Mouse (Mus musculus): ENCODE results near the gene Fnip1. TPM values are rescaled to one million over a fixed set of nuclear protein-coding genes. Genes with fewer than 3 reads are reported as not detected.
A peak's percentile ranks its signal among the peaks of the same experiment; 100 is the strongest.

Fnip1 gene
- total and polyA plus RNA-seq, 3 experiments: 1.6 to 74.0 (median 56.1) TPM

DNA sequence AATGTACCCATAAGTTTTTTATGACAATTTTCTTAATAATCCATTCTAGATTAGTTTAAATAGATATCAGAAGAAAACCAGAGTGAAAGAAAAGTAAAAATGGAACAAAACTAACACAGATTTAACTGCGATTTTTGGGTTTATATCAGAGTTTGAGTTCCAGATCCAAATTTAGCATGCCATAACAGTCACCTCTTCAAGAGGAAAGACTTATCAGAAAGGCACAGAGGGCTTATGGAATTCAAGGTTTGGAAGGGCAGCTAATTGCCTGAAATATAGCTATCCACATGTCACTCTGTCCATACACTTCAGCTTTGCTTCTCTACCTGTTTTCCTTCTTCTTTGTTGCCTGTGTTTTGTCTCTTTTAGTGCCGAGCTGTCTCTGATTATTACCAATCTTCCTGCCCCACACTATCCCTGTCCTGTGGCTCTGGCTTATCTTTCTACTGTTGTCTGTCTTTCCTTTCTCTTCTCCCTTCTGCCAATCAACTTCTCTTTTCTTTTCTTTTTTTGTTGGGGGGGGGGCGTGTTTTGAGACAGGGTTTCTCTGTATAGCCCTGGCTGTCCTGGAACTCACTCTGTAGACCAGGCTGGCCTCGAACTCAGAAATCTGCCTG is 31.0 kb upstream of the Fnip1 start:
- Histone ChIP-seq H3K4me3 (ENCODE audit: low read depth, low read length) (no peak overlapping the region), H3K36me3 (replicated peaks) (no peaks in the 10 kb centered on the region), H3K27me3 (ENCODE audit: insufficient read depth, low read length) (peaks cover 11% of the 10 kb centered on the region; the same call in 1 of the 2 replicates), H3K9me3 (replicated peaks) (no peaks in the 10 kb centered on the region), H3K4me1 (ENCODE audit: insufficient read depth, low read depth, low read length) (no peaks in the 10 kb centered on the region)
- ATAC-seq (ENCODE audit: extremely low read depth, insufficient number of reproducible peaks, low FRiP score, poor library complexity, severe bottlenecking) (no peak), DNase-seq (ENCODE audit: low spot score) (no peak)
- TF ChIP-seq POLR2AphosphoS5 (IDR thresholded peaks at IDR 0.05; ENCODE audit: insufficient replicate concordance, low read depth, low read length) (no peak), TAL1 (conservative IDR thresholded peaks at IDR 0.05; ENCODE audit: low read depth, low read length) (no peak), GATA2 (IDR thresholded peaks at IDR 0.05; ENCODE audit: borderline replicate concordance, low read depth, low read length) (no peak)

DNA sequence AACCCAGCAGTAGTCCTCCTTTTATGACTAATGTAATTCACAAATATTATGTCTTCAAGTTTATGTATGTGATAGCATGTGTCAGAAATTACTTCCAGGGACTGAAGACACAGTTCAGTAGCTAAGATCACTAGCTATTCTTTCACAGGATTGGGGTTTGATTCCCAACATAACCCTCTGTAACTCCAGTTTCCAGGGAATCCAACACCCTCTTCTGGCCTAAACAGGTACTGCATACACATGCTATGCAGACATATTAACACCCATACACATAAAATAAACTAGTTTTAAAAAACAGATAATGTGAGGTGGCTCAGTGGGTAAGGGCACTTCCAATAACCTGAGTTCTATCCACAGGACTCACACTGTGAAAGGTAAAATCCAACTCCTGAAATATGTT is 27.4 kb upstream of the Fnip1 start:
- Histone ChIP-seq H3K4me3 (ENCODE audit: low read depth, low read length) (no peak overlapping the region), H3K27me3 (ENCODE audit: insufficient read depth, low read length) (peaks cover 6% of the 10 kb centered on the region; the same call in 1 of the 2 replicates), H3K36me3 (replicated peaks) (no peaks in the 10 kb centered on the region), H3K9me3 (replicated peaks) (no peaks in the 10 kb centered on the region), H3K4me1 (ENCODE audit: insufficient read depth, low read depth, low read length) (no peaks in the 10 kb centered on the region)
- DNase-seq (ENCODE audit: low spot score): no peak
- ATAC-seq (ENCODE audit: extremely low read depth, insufficient number of reproducible peaks, low FRiP score, poor library complexity, severe bottlenecking): no peak
- TF ChIP-seq POLR2AphosphoS5 (IDR thresholded peaks at IDR 0.05; ENCODE audit: insufficient replicate concordance, low read depth, low read length) (no peak), CTCF (IDR thresholded peaks at IDR 0.05; ENCODE audit: low read depth, low read length) (0 out of 2 replicates have a peak, but pooled peaks have one; percentile 10), TAL1 (conservative IDR thresholded peaks at IDR 0.05; ENCODE audit: low read depth, low read length) (no peak), GATA2 (IDR thresholded peaks at IDR 0.05; ENCODE audit: borderline replicate concordance, low read depth, low read length) (no peak), GATA1 (IDR thresholded peaks at IDR 0.05; ENCODE audit: borderline replicate concordance, low read length) (no peak)

DNA sequence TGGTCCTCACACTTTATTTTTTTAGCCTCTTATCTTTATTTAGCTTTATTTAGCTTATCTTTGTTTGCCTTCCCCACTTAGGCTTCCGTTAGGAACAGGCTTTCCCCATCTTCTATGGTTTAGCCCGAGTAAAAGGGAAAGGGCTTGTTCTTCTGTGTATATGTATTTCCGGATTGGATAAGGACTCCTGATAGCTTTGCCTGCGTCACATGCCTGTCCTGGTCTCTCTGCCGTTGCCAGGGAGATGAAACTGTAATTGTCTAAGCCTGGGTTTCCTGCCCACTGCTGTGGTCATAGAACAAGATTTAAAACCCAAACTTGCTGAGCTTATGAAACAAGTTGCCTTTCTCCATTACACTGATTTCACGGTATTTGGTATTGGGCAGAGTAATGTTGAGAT is 25.0 kb upstream of the Fnip1 start:
- H3K4me3 ChIP-seq (ENCODE audit: low read depth, low read length): no peak overlapping the region
- no peak for ATAC-seq (ENCODE audit: extremely low read depth, insufficient number of reproducible peaks, low FRiP score, poor library complexity, severe bottlenecking)
- H3K36me3 ChIP-seq (replicated peaks): no peaks in the 10 kb centered on the region
- TF ChIP-seq GATA1 (IDR thresholded peaks at IDR 0.05; ENCODE audit: borderline replicate concordance, low read length) (no peak), CTCF (IDR thresholded peaks at IDR 0.05; ENCODE audit: low read depth, low read length) (no peak), POLR2AphosphoS5 (IDR thresholded peaks at IDR 0.05; ENCODE audit: insufficient replicate concordance, low read depth, low read length) (no peak), TAL1 (conservative IDR thresholded peaks at IDR 0.05; ENCODE audit: low read depth, low read length) (no peak), GATA2 (IDR thresholded peaks at IDR 0.05; ENCODE audit: borderline replicate concordance, low read depth, low read length) (no peak)
- no peaks in the 10 kb centered on the region for H3K4me1 ChIP-seq (ENCODE audit: insufficient read depth, low read depth, low read length)
- H3K27me3 ChIP-seq (ENCODE audit: insufficient read depth, low read length): peaks cover 3% of the 10 kb centered on the region; the same call in 1 of the 2 replicates
- DNase-seq (ENCODE audit: low spot score): no peak
- H3K9me3 ChIP-seq (replicated peaks): no peaks in the 10 kb centered on the region

DNA sequence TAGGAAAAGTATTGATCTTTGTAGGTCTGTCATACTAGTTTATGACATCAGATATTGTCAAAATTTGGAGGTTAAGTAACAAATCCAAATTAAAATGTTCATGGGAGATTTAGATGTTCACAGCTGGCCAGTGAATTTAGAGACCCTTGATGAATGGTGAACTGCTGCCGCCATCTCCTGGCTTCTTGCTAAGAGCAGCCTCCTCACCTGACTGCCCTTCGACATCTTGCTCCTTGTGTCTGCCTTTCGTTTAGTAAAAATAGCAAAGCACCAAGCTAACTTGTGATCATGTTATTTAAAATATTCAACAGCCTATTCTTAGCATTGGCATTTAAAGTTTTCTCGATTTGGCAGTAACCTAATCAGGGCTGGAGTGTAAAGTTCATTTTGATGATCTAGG is 15.0 kb upstream of the Fnip1 start:
- Histone ChIP-seq H3K9me3 (replicated peaks) (no peaks in the 10 kb centered on the region), H3K27me3 (ENCODE audit: insufficient read depth, low read length) (peaks cover 26% of the 10 kb centered on the region), H3K4me1 (ENCODE audit: insufficient read depth, low read depth, low read length) (peaks cover 4% of the 10 kb centered on the region), H3K4me3 (ENCODE audit: low read depth, low read length) (no peak overlapping the region), H3K36me3 (replicated peaks) (no peaks in the 10 kb centered on the region)
- TF ChIP-seq CTCF (IDR thresholded peaks at IDR 0.05; ENCODE audit: low read depth, low read length) (no peak), TAL1 (conservative IDR thresholded peaks at IDR 0.05; ENCODE audit: low read depth, low read length) (no peak), GATA1 (IDR thresholded peaks at IDR 0.05; ENCODE audit: borderline replicate concordance, low read length) (no peak), GATA2 (IDR thresholded peaks at IDR 0.05; ENCODE audit: borderline replicate concordance, low read depth, low read length) (no peak), POLR2AphosphoS5 (IDR thresholded peaks at IDR 0.05; ENCODE audit: insufficient replicate concordance, low read depth, low read length) (no peak)
- ATAC-seq (ENCODE audit: extremely low read depth, insufficient number of reproducible peaks, low FRiP score, poor library complexity, severe bottlenecking): no peak
- DNase-seq (ENCODE audit: low spot score): no peak

DNA sequence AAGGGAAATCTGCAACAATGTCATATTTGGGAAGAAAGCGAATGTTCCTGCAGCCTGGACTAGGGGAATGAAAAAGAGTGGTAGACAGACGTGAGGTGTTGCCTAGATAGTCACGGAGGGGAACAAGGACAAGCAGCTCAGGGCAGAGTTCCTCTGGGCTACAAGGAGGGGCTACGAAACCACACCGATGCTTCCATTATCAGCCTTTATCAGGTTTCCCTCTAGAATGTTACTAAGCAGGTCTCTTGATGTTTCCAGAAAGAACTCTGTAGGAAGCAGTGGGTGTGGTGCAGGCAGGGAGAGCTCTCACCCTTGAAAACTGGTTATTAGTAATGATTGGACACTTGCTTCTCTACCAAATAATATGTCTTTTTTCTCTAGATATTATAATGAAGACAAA is 11.7 kb upstream of the Fnip1 start:
- Histone ChIP-seq H3K36me3 (replicated peaks) (no peaks in the 10 kb centered on the region), H3K9me3 (replicated peaks) (no peaks in the 10 kb centered on the region), H3K27me3 (ENCODE audit: insufficient read depth, low read length) (peaks cover 26% of the 10 kb centered on the region), H3K4me1 (ENCODE audit: insufficient read depth, low read depth, low read length) (peaks cover 4% of the 10 kb centered on the region), H3K4me3 (ENCODE audit: low read depth, low read length) (no peak overlapping the region)
- no peak for ATAC-seq (ENCODE audit: extremely low read depth, insufficient number of reproducible peaks, low FRiP score, poor library complexity, severe bottlenecking)
- TF ChIP-seq TAL1 (conservative IDR thresholded peaks at IDR 0.05; ENCODE audit: low read depth, low read length) (no peak), POLR2AphosphoS5 (IDR thresholded peaks at IDR 0.05; ENCODE audit: insufficient replicate concordance, low read depth, low read length) (no peak), GATA1 (IDR thresholded peaks at IDR 0.05; ENCODE audit: borderline replicate concordance, low read length) (no peak), CTCF (IDR thresholded peaks at IDR 0.05; ENCODE audit: low read depth, low read length) (no peak), GATA2 (IDR thresholded peaks at IDR 0.05; ENCODE audit: borderline replicate concordance, low read depth, low read length) (no peak)
- DNase-seq (ENCODE audit: low spot score): no peak

DNA sequence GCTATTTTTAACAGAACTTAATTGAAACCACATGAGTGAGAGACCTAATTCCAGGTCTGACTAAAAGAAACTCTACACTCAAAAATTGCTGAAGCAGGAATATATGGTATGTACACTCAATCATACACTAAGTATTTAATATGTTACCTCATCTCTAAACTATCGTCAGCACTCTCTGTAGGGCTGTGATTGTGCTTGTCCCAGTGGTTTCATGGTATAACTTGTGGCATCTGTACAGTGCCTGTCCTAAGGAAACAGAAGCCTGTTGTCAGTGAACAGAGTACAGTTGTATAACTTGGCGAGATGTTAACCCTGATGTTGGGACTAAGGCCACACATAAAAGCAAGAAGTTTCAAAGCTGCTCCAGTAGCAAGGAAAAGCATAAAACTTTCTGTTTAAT is 10.9 kb upstream of the Fnip1 start:
- no peak for TF ChIP-seq TAL1 (conservative IDR thresholded peaks at IDR 0.05; ENCODE audit: low read depth, low read length)
- no peak for TF ChIP-seq GATA2 (IDR thresholded peaks at IDR 0.05; ENCODE audit: borderline replicate concordance, low read depth, low read length)
- no peak for TF ChIP-seq GATA1 (IDR thresholded peaks at IDR 0.05; ENCODE audit: borderline replicate concordance, low read length)
- no peak for TF ChIP-seq POLR2AphosphoS5 (IDR thresholded peaks at IDR 0.05; ENCODE audit: insufficient replicate concordance, low read depth, low read length)
- TF ChIP-seq CTCF (IDR thresholded peaks at IDR 0.05; ENCODE audit: low read depth, low read length): no peak

More for the DNA sequence above, 10.9 kb upstream of the Fnip1 start:
- DNase-seq (ENCODE audit: low spot score): no peak
- H3K4me1 ChIP-seq (ENCODE audit: insufficient read depth, low read depth, low read length): peaks cover 4% of the 10 kb centered on the region
- H3K9me3 ChIP-seq (replicated peaks): no peaks in the 10 kb centered on the region
- H3K27me3 ChIP-seq (ENCODE audit: insufficient read depth, low read length): peaks cover 21% of the 10 kb centered on the region
- no peaks in the 10 kb centered on the region for H3K36me3 ChIP-seq (replicated peaks)
- no peak for ATAC-seq (ENCODE audit: extremely low read depth, insufficient number of reproducible peaks, low FRiP score, poor library complexity, severe bottlenecking)
- H3K4me3 ChIP-seq (ENCODE audit: low read depth, low read length): no peak overlapping the region

Measured in G1E (cell line).